Mouse (Mus musculus) liver, embryonic 16.5 days (tissue): ENCODE measurements around the gene Ppp1r14b. TPM values are rescaled to one million over a fixed set of nuclear protein-coding genes. Genes with fewer than 3 reads are reported as not detected.
A peak's percentile ranks its signal among the peaks of the same experiment; 100 is the strongest.

ENCODE experiments used
- ATAC-seq: fragments of 200-750 bp; cut with Nextera tagmentation; 2 replicates; pipeline ENCODE4 v1.8.0; 2017; ENCODE audit warnings: low read depth, mild to moderate bottlenecking, moderate number of reproducible peaks, moderate library complexity
- H3K27ac ChIP-seq: fragments of 300-500 bp; sonication (generic); 2 replicates; pipeline ENCODE4 v1.5.1; 2014; ENCODE audit warnings: mild to moderate bottlenecking, low read length
- H3K27me3 ChIP-seq: fragments of 300-500 bp; sonication (generic); 2 replicates; pipeline ENCODE4 v1.6.1; 2014; ENCODE audit warnings: low read depth, low read length, mixed read lengths; ENCODE audit not compliant: control insufficient read depth, insufficient read depth
- H3K36me3 ChIP-seq: fragments of 300-500 bp; sonication (generic); 2 replicates; pipeline ENCODE4 v1.6.1; 2014; ENCODE audit warnings: mild to moderate bottlenecking; ENCODE audit not compliant: control insufficient read depth, insufficient read depth
- H3K4me1 ChIP-seq: fragments of 300-500 bp; sonication (generic); 2 replicates; pipeline ENCODE4 v1.6.1; 2014; ENCODE audit warnings: low read depth, low read length, mixed read lengths; ENCODE audit not compliant: control insufficient read depth
- H3K4me2 ChIP-seq: fragments of 300-500 bp; sonication (generic); 2 replicates; pipeline ENCODE4 v1.6.1; 2014; ENCODE audit warnings: low read depth, low read length, mixed read lengths
- H3K4me3 ChIP-seq: fragments of 300-500 bp; sonication (generic); 2 replicates; pipeline ENCODE4 v1.5.1; 2014; ENCODE audit warnings: low read depth, mild to moderate bottlenecking, low read length
- H3K9ac ChIP-seq: fragments of 300-500 bp; sonication (generic); 2 replicates; pipeline ENCODE4 v1.6.1; 2014; ENCODE audit warnings: low read depth, low read length
- H3K9me3 ChIP-seq: fragments of 300-500 bp; sonication (generic); replicated peaks from 2 replicates; pipeline ENCODE4 v1.6.1; 2016; ENCODE audit warnings: low read length; ENCODE audit not compliant: control insufficient read depth
- WGBS: fragments of 180-500 bp; shearing (Covaris S2); extraction: QIAGEN DNeasy Blood & Tissue Kit; methylation state at CpG from one replicate; pipeline ENCODE4 v1.1.7; 2014; ENCODE audit not compliant: insufficient replicate concordance; 5-methylcytosine and 5-hydroxymethylcytosine counted together
- polyA plus RNA-seq: library from polyadenylated mRNA; unstranded; fragments of >200 nt; fragmentation: Nextera tagmentation; extraction: Ambion mirVana; gene quantifications from 2 replicates; pipeline ENCODE4 v1.2.1, GENCODE M21; 2015

The Ppp1r14b gene
- polyA plus RNA-seq, 1 experiment from 2014 or later = 17.4 TPM

GRCm38 (mm10) chr19:6942249-6942691 lies 32.5 kb upstream of the Ppp1r14b start, which contains the start of gene Gpr137:
Gene Gpr137 (minus strand): TSS chr19:6942480.
- Histone ChIP-seq H3K27me3 (no peaks in the 10 kb centered on the region), H3K9me3 (no peaks in the 10 kb centered on the region), H3K36me3 (no peaks in the 10 kb centered on the region), H3K4me2 (peak within 1 kb of the TSS; percentile 93), H3K4me3 (peak within 1 kb of the TSS; percentile 79), H3K9ac (peak within 1 kb of the TSS; percentile 81), H3K4me1 (peaks cover 17% of the 10 kb centered on the region), H3K27ac (peak within 1 kb of the TSS; percentile 89)
- ATAC-seq = peak; percentile 92
- WGBS = 0% methylated on average over 27 of the region's 27 CpGs

- peak overlapping the region; percentile 69 for H3K9ac ChIP-seq
- no peaks in the 10 kb centered on the region for H3K27me3 ChIP-seq
- H3K9me3 ChIP-seq = no peaks in the 10 kb centered on the region
- 20% methylated on average over 5 of the region's 5 CpGs for WGBS
- peak overlapping the region; percentile 79 for H3K4me3 ChIP-seq
- no peaks in the 10 kb centered on the region for H3K36me3 ChIP-seq
- no peak for ATAC-seq
- peak overlapping the region; percentile 93 for H3K4me2 ChIP-seq
- H3K4me1 ChIP-seq = peaks cover 17% of the 10 kb centered on the region
- peak overlapping the region; percentile 58 for H3K27ac ChIP-seq
Measured at GRCm38 (mm10) chr19:6942764-6943163, 32.0 kb upstream of the Ppp1r14b start.

- no peak overlapping the region for H3K9ac ChIP-seq
- 80% methylated on average over 6 of the region's 6 CpGs for WGBS
- no peak overlapping the region for H3K4me3 ChIP-seq
- no peak for ATAC-seq
- H3K36me3 ChIP-seq = no peaks in the 10 kb centered on the region
- H3K4me1 ChIP-seq = peaks cover 17% of the 10 kb centered on the region
- H3K27ac ChIP-seq = no peak overlapping the region
- H3K27me3 ChIP-seq = no peaks in the 10 kb centered on the region
- H3K4me2 ChIP-seq = no peak overlapping the region
- H3K9me3 ChIP-seq = no peaks in the 10 kb centered on the region
Measured at GRCm38 (mm10) chr19:6943709-6944108, 31.1 kb upstream of the Ppp1r14b start.

GRCm38 (mm10) chr19:6947742-6948141 lies 27.0 kb upstream of the Ppp1r14b start:
- Histone ChIP-seq H3K4me1 (peaks cover 28% of the 10 kb centered on the region), H3K36me3 (no peaks in the 10 kb centered on the region), H3K9ac (no peak overlapping the region), H3K27ac (no peak overlapping the region), H3K27me3 (no peaks in the 10 kb centered on the region), H3K4me2 (no peak overlapping the region), H3K4me3 (no peak overlapping the region), H3K9me3 (no peaks in the 10 kb centered on the region)
- WGBS = 54% methylated on average over 4 of the region's 4 CpGs
- no peak for ATAC-seq

- 70% methylated on average over 4 of the region's 4 CpGs for WGBS
- Histone ChIP-seq H3K4me1 (peaks cover 28% of the 10 kb centered on the region), H3K27me3 (no peaks in the 10 kb centered on the region), H3K4me2 (no peak overlapping the region), H3K9me3 (no peaks in the 10 kb centered on the region), H3K36me3 (no peaks in the 10 kb centered on the region), H3K27ac (no peak overlapping the region), H3K4me3 (no peak overlapping the region), H3K9ac (no peak overlapping the region)
- ATAC-seq = no peak
Measured at GRCm38 (mm10) chr19:6948186-6948585, 26.6 kb upstream of the Ppp1r14b start.

- H3K9me3 ChIP-seq = no peaks in the 10 kb centered on the region
- no peak overlapping the region for H3K4me2 ChIP-seq
- WGBS = 79% methylated on average over 5 of the region's 5 CpGs
- no peak overlapping the region for H3K9ac ChIP-seq
- H3K27ac ChIP-seq = no peak overlapping the region
- no peaks in the 10 kb centered on the region for H3K36me3 ChIP-seq
- ATAC-seq = no peak
- H3K4me3 ChIP-seq = no peak overlapping the region
- H3K27me3 ChIP-seq = no peaks in the 10 kb centered on the region
- H3K4me1 ChIP-seq = peaks cover 28% of the 10 kb centered on the region
Measured at GRCm38 (mm10) chr19:6949532-6949931, 25.2 kb upstream of the Ppp1r14b start.

- no peak for ATAC-seq
- 59% methylated on average over 5 of the region's 5 CpGs for WGBS
- H3K9ac ChIP-seq = no peak overlapping the region
- no peaks in the 10 kb centered on the region for H3K9me3 ChIP-seq
- H3K27me3 ChIP-seq = no peaks in the 10 kb centered on the region
- no peak overlapping the region for H3K27ac ChIP-seq
- no peak overlapping the region; the same call in 1 of the 2 replicates for H3K4me3 ChIP-seq
- no peaks in the 10 kb centered on the region for H3K36me3 ChIP-seq
- peak overlapping the region; percentile 96 for H3K4me2 ChIP-seq
- H3K4me1 ChIP-seq = peaks cover 28% of the 10 kb centered on the region
Measured at GRCm38 (mm10) chr19:6949951-6950350, 24.8 kb upstream of the Ppp1r14b start.

GRCm38 (mm10) chr19:6950613-6951153 lies 24.1 kb upstream of the Ppp1r14b start:
- Histone ChIP-seq H3K27me3 (no peaks in the 10 kb centered on the region), H3K4me2 (peak overlapping the region; percentile 96), H3K4me1 (peaks cover 28% of the 10 kb centered on the region), H3K9ac (peak overlapping the region; percentile 74), H3K27ac (peak overlapping the region; percentile 94), H3K4me3 (peak overlapping the region; percentile 72), H3K36me3 (no peaks in the 10 kb centered on the region), H3K9me3 (no peaks in the 10 kb centered on the region)
- peak; percentile 9 for ATAC-seq
- WGBS = under 1% methylated on average over 28 of the region's 28 CpGs

GRCm38 (mm10) chr19:6951381-6951968 lies 23.3 kb upstream of the Ppp1r14b start:
- Histone ChIP-seq H3K4me2 (peak overlapping the region; percentile 96), H3K27ac (peak overlapping the region; percentile 94), H3K36me3 (no peaks in the 10 kb centered on the region), H3K9ac (peak overlapping the region; percentile 74), H3K27me3 (no peaks in the 10 kb centered on the region), H3K4me1 (peaks cover 28% of the 10 kb centered on the region), H3K4me3 (peak overlapping the region; percentile 72), H3K9me3 (no peaks in the 10 kb centered on the region)
- peak; percentile 80 for ATAC-seq
- under 1% methylated on average over 35 of the region's 35 CpGs for WGBS
